Mouse (Mus musculus) bone marrow, adult 2 months (tissue): ENCODE results near the gene Pigf.

Source experiments
- CTCF ChIP-seq: fragments of 200-500 bp; IDR thresholded peaks from 2 replicates; pipeline ENCODE4 v1.5.1; 2011; ENCODE audit warnings: low read length, control low read depth; ENCODE audit not compliant: control insufficient read depth, insufficient read depth
- POLR2A ChIP-seq: fragments of 200-500 bp; IDR thresholded peaks from 2 replicates; pipeline ENCODE4 v1.6.1; 2011; ENCODE audit warnings: low read depth, mild to moderate bottlenecking, control low read depth, low read length, borderline replicate concordance; ENCODE audit not compliant: control insufficient read depth

DNA sequence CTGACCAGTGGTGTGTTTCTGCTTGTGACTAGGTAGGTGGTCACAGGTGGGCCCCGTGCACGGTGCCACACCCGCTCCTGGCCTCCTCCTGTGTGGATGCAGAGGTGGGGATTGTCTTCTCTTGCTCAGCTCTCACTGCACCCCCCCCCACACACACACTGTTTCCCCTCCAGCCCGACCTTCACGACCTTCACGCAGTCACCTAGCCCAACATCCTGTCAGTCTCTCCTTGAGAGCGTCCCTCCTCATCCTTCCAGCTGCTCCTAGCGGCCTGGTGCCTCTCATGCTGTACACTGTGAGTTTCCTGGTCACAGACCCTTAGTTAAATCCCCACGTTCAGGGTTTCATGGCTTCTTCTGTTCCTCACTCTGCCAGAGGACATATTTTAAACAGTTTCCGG, 48.8 kb downstream of the Pigf start:
- no peak for TF ChIP-seq CTCF
- TF ChIP-seq POLR2A, result no peak
